In genomic region chr8:83200191-83201177, GRCm38 (mm10) we compare ENCODE assay signal across 8 mouse cellular contexts. TPM values are rescaled to one million over a fixed set of nuclear protein-coding genes. Genes with fewer than 3 reads are reported as not detected.
A peak's percentile ranks its signal among the peaks of the same experiment; 100 is the strongest.
DNase-seq lines count a peak whose midpoint lies in the region; ATAC-seq and TF ChIP-seq lines count a peak whose summit lies in the region.

No protein-coding gene starts in this region.

- H3K36me3 ChIP-seq in lung, embryonic 14.5 days (ENCODE audit: insufficient read depth) = no peaks in the 10 kb centered on the region

- no peaks in the 10 kb centered on the region for H3K9me3 ChIP-seq in lung, embryonic 14.5 days (ENCODE audit: low read depth, low read length)

- no peaks in the 10 kb centered on the region for H3K27me3 ChIP-seq in lung, embryonic 14.5 days (ENCODE audit: insufficient read depth, low read length)

- no peak overlapping the region for H3K9ac ChIP-seq in lung, embryonic 14.5 days

- no peak overlapping the region for H3K4me2 ChIP-seq in lung, embryonic 14.5 days

- peak; percentile 76 for DNase-seq in lung, embryonic 14.5 days
- no peak for DNase-seq in lung, adult 18-20 months
- peak; percentile 70 for DNase-seq in brain, embryonic 14.5 days (ENCODE audit: low read depth)
- peak; percentile 10 to 29 for DNase-seq in frontal cortex, postnatal 25 days (ENCODE audit: low spot score in 2 of 2)
- DNase-seq in lung, postnatal 36 days = peak; percentile 32
- peak; percentile 55 for DNase-seq in testis, postnatal 10 days (ENCODE audit: low spot score)
- DNase-seq in retina, postnatal 1 day = no peak

- ATAC-seq in lung, embryonic 14.5 days (ENCODE audit: insufficient read depth) = peak; percentile 77; the same call in 1 of the 2 replicates
- ATAC-seq in inflammation-experienced regulatory T-cells, adult 6 months = peak; percentile 43

- H3K27ac ChIP-seq in lung, embryonic 14.5 days (ENCODE audit: low read depth) = no peak overlapping the region; the same call in 1 of the 2 replicates

- TF ChIP-seq POLR2A in brain, embryonic 14.5 days (IDR thresholded peaks at IDR 0.05; ENCODE audit: borderline replicate concordance, extremely low read depth, insufficient read depth, insufficient read length, poor library complexity, severe bottlenecking) = no peak

- TF ChIP-seq CTCF in lung, embryonic 14.5 days (IDR thresholded peaks at IDR 0.05; ENCODE audit: low read depth) = no peak
- TF ChIP-seq CTCF in brain, embryonic 14.5 days (IDR thresholded peaks at IDR 0.05; ENCODE audit: borderline replicate concordance, extremely low read depth, insufficient read depth, insufficient read length) = no peak

- H3K4me1 ChIP-seq in lung, embryonic 14.5 days (ENCODE audit: insufficient read depth) = 0 out of 2 replicates have a peak, but pooled peaks cover 12% of the 10 kb centered on the region

- H3K4me3 ChIP-seq in lung, embryonic 14.5 days (ENCODE audit: low read depth, low read length) = no peak overlapping the region

- WGBS in lung, embryonic 14.5 days = 51% methylated on average over 16 of the region's 16 CpGs

RNA-seq across cellular contexts. Expression of gene Gm10645, which starts 34.5 kb away (rescaled TPM):
- 1.2 TPM in 2 replicates for polyA plus RNA-seq in lung, embryonic 14.5 days (2014; fragmentation: Nextera tagmentation; extraction: Ambion mirVana)
- 1.6 and 3.0 TPM in 2 replicates for polyA plus RNA-seq in brain, embryonic 14.5 days (2012; rRNA removed)
- polyA plus RNA-seq in inflammation-experienced regulatory T-cells, adult 6 months (2017; shearing (Covaris generic)) = not detected

RNA-seq across cellular contexts. Expression of gene Tbc1d9, which starts 35.3 kb away (rescaled TPM):
- polyA plus RNA-seq in lung, embryonic 14.5 days (2014; fragmentation: Nextera tagmentation; extraction: Ambion mirVana) = 1.4 and 2.2 TPM in 2 replicates
- 48.5 and 75.7 TPM in 2 replicates for polyA plus RNA-seq in brain, embryonic 14.5 days (2012; rRNA removed)
- under 1 TPM in 2 of 3 experiments, not detected in 1; 0.18 to 0.20 TPM for polyA plus RNA-seq in inflammation-experienced regulatory T-cells, adult 6 months (2017; shearing (Covaris generic))

Comparison
In these comparisons a context has a peak if more than half of its experiments do, and no peak if none do; other contexts are left out.
1. DNase-seq: peak in lung, embryonic 14.5 days (single experiment), brain, embryonic 14.5 days (single experiment), frontal cortex, postnatal 25 days (2 of 2), lung, postnatal 36 days (single experiment) and testis, postnatal 10 days (single experiment); none in lung, adult 18-20 months (0 of 2) and retina, postnatal 1 day (single experiment).
2. RNA of gene Tbc1d9, which starts 35.3 kb away (polyA plus RNA-seq): 48.5 to 75.7 TPM in brain, embryonic 14.5 days; 1.4 to 2.2 TPM in lung, embryonic 14.5 days and 0.18 to 0.20 TPM in inflammation-experienced regulatory T-cells, adult 6 months; every median in the first group is over 10 times any median in the second.